In the genomic region with DNA sequence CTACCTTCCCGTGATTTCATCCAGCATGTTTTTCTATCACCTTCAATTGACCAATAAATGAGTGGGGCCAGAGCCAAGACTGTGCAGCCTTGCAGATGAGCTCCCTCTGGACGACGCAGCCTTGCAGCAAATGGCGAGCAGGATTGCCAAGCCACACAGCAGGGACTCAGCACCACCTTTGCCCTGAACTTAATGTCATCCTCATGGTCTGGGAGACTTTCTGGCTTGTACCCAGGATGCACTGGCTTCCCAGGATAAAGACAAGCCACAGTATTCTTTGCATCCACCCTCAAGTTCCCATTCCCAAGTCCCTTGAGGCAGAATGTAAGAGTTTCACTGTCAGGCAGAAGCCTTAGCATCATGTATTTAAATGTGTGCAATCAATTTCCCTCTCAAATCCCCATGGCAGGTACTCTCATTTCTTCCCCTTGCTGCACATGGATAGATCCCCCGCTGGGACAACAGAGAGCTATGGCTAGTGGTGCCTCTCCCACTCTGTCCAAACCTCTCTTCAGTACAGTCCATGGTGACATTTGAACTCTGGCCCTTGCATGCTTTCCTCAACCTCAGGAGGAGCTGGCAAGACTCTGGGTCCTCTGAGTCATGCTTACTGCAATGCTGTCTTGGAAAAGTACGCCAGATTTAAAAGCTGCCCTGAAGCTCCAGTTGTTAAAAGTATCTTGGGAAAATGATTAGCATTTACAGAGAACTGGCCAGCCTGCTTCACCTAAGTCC, we compare ENCODE assay signal across 10 mouse cellular contexts.
DNase-seq lines count a peak whose midpoint lies in the region; ATAC-seq lines count a peak whose summit lies in the region.
"Had no signal": no experiment of that assay in that cellular context is flagged by ENCODE, and none has a peak within 500 bp of the region (broad histone marks: within the 10 kb centered on the region; RNA-seq: fewer than 3 reads in every experiment).

No protein-coding gene starts in this region.

- peaks cover 29% of the 10 kb centered on the region for H3K4me1 ChIP-seq in hindbrain, embryonic 13.5 days (replicated peaks)
- H3K4me1 ChIP-seq in hindbrain, embryonic 11.5 days (replicated peaks; ENCODE audit: control insufficient read depth, insufficient read depth, low read length) = no peaks in the 10 kb centered on the region

- intact Hi-C loops in heart, postnatal 36 days (cut with DNase I) = no loop called here

- peak overlapping the region; percentile 19; the same call in 1 of the 2 replicates for H3K27ac ChIP-seq in hindbrain, embryonic 13.5 days
- no peak overlapping the region for H3K27ac ChIP-seq in hindbrain, embryonic 11.5 days (ENCODE audit: low read depth, low read length)

- ATAC-seq in hindbrain, embryonic 13.5 days (ENCODE audit: low FRiP score) = no peak
- ATAC-seq in hindbrain, embryonic 11.5 days (ENCODE audit: low FRiP score) = no peak
- no peak for ATAC-seq in megakaryocyte progenitor cell, adult 5-6 weeks (replicated peaks; ENCODE audit: poor library complexity)
- ATAC-seq: intestine, embryonic 16.5 days; Patski had no signal

- no peak overlapping the region for H3K4me2 ChIP-seq in hindbrain, embryonic 13.5 days
- no peak overlapping the region for H3K4me2 ChIP-seq in hindbrain, embryonic 11.5 days (replicated peaks; ENCODE audit: low read depth, low read length)

- H3K9ac ChIP-seq in hindbrain, embryonic 13.5 days = no peak overlapping the region
- H3K9ac ChIP-seq in hindbrain, embryonic 11.5 days (ENCODE audit: low read depth, low read length) = no peak overlapping the region

- no peak overlapping the region for H3K4me3 ChIP-seq in hindbrain, embryonic 13.5 days
- H3K4me3 ChIP-seq in hindbrain, embryonic 11.5 days (ENCODE audit: low read depth, low read length) = no peak overlapping the region

- H3K9me3 ChIP-seq in hindbrain, embryonic 13.5 days = no peaks in the 10 kb centered on the region
- no peaks in the 10 kb centered on the region for H3K9me3 ChIP-seq in hindbrain, embryonic 11.5 days (ENCODE audit: control insufficient read depth, low read length)

- no peaks in the 10 kb centered on the region for H3K27me3 ChIP-seq in hindbrain, embryonic 13.5 days
- no peaks in the 10 kb centered on the region for H3K27me3 ChIP-seq in hindbrain, embryonic 11.5 days (ENCODE audit: control insufficient read depth, insufficient read depth, low read length)
- H3K27me3 ChIP-seq: Patski had no signal

- no peaks in the 10 kb centered on the region for H3K36me3 ChIP-seq in hindbrain, embryonic 13.5 days
- H3K36me3 ChIP-seq in hindbrain, embryonic 11.5 days (ENCODE audit: control insufficient read depth, insufficient read depth, low read length) = no peaks in the 10 kb centered on the region

- WGBS in hindbrain, embryonic 13.5 days = 58% methylated on average over 6 of the region's 6 CpGs
- 67% methylated on average over 6 of the region's 6 CpGs for WGBS in hindbrain, embryonic 11.5 days

- peak; percentile 58 to 63 for DNase-seq in cerebellum, postnatal 14 days
- DNase-seq in cerebellum, adult 11-12 months = no peak
- DNase-seq in hindbrain, embryonic 11.5 days (ENCODE audit: low spot score) = no peak
- peak; percentile 88 for DNase-seq in 3T3-L1 (ENCODE audit: low read depth, low spot score)
- DNase-seq in heart, postnatal 36 days = peak; percentile 24 to 29
- DNase-seq in thymus, postnatal 4 days = no peak

Comparison
In these comparisons a context has a peak if more than half of its experiments do, and no peak if none do; other contexts are left out.
1. DNase-seq: peak in cerebellum, postnatal 14 days (2 of 2), 3T3-L1 (single experiment) and heart, postnatal 36 days (2 of 2); none in cerebellum, adult 11-12 months (single experiment), hindbrain, embryonic 11.5 days (single experiment) and thymus, postnatal 4 days (single experiment).